Mouse (Mus musculus) kidney, postnatal 0 days (tissue): Measurements from ENCODE around the gene Gm21992. TPM values are rescaled to one million over a fixed set of nuclear protein-coding genes. Genes with fewer than 3 reads are reported as not detected.
A peak's percentile ranks its signal among the peaks of the same experiment; 100 is the strongest.

Experiments used
- ATAC-seq: fragments of 200-750 bp; cut with Nextera tagmentation; replicated peaks from 2 replicates; pipeline ENCODE4 v1.8.0; 2017; ENCODE audit warnings: low read depth, moderate number of reproducible peaks, moderate TSS enrichment, moderate library complexity; ENCODE audit not compliant: low FRiP score
- DNase-seq: peaks from one replicate; pipeline ENCODE4 v3.0.0-alpha.2; 2016; ENCODE audit warnings: low spot score
- H3K27ac ChIP-seq: fragments of 300-500 bp; sonication (generic); 2 replicates; pipeline ENCODE4 v1.5.1; 2014; ENCODE audit warnings: mild to moderate bottlenecking
- H3K27me3 ChIP-seq: fragments of 300-500 bp; sonication (generic); 2 replicates; pipeline ENCODE4 v1.6.1; 2014; ENCODE audit warnings: low read length, mixed read lengths; ENCODE audit not compliant: insufficient read depth
- H3K36me3 ChIP-seq: fragments of 300-500 bp; sonication (generic); 2 replicates; pipeline ENCODE4 v1.6.1; 2014; ENCODE audit warnings: low read length, mixed read lengths; ENCODE audit not compliant: insufficient read depth
- H3K4me1 ChIP-seq: fragments of 300-500 bp; sonication (generic); replicated peaks from 2 replicates; pipeline ENCODE4 v1.6.1; 2014; ENCODE audit warnings: antibody characterized with exemption, low read length, mixed read lengths; ENCODE audit not compliant: insufficient read depth
- H3K4me2 ChIP-seq: fragments of 300-500 bp; sonication (generic); 2 replicates; pipeline ENCODE4 v1.6.1; 2014; ENCODE audit warnings: mild to moderate bottlenecking, low read length, moderate library complexity, mixed read lengths
- H3K4me3 ChIP-seq: fragments of 300-500 bp; sonication (generic); replicated peaks from 2 replicates; pipeline ENCODE4 v1.5.1; 2014; ENCODE audit warnings: low read depth, low read length
- H3K9ac ChIP-seq: fragments of 300-500 bp; sonication (generic); 2 replicates; pipeline ENCODE4 v1.6.1; 2014; ENCODE audit warnings: low read depth, low read length
- H3K9me3 ChIP-seq: fragments of 300-500 bp; sonication (generic); replicated peaks from 2 replicates; pipeline ENCODE4 v1.6.1; 2016; ENCODE audit warnings: low read length, inconsistent platforms, mixed read lengths
- CTCF ChIP-seq: IDR thresholded peaks from 2 replicates; pipeline ENCODE4 v1.5.1; 2016; ENCODE audit warnings: antibody characterized with exemption, low read depth, mild to moderate bottlenecking, moderate library complexity
- WGBS: fragments of 180-500 bp; shearing (Covaris S2); extraction: QIAGEN DNeasy Blood & Tissue Kit; methylation state at CpG from one replicate; pipeline ENCODE4 v1.1.7; 2014; 5-methylcytosine and 5-hydroxymethylcytosine counted together
- polyA plus RNA-seq: library from polyadenylated mRNA; unstranded; fragments of >200 nt; fragmentation: Nextera tagmentation; extraction: Ambion mirVana; gene quantifications from 2 replicates; pipeline ENCODE4 v1.2.1, GENCODE M21; 2015

Gm21992 gene
- polyA plus RNA-seq, 1 experiment from 2014 or later: 24.4 TPM

DNA sequence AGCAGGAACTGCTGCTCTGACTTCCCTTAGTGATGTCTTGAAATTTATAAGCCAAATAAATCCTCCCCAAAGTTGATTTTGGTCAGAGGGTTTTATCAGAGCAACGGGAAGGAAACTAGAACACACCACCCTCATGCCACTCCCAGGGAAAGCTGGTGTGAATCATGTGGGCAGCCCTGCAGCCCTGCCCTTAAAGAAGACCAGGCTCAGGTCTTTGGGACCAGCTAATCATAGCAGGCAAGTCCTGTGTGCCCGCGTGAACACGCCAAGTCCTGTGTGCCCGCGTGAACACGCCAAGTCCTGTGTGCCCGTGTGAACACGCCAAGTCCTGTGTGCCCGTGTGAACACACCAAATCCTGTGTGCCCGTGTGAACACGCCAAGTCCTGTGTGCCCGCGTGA lies 94.7 kb downstream of the Gm21992 start:
- ATAC-seq: no peak
- Histone ChIP-seq H3K36me3 (no peaks in the 10 kb centered on the region), H3K4me2 (no peak overlapping the region), H3K9me3 (no peaks in the 10 kb centered on the region), H3K9ac (no peak overlapping the region), H3K4me3 (no peak overlapping the region), H3K4me1 (peaks cover 13% of the 10 kb centered on the region), H3K27ac (no peak overlapping the region), H3K27me3 (peaks cover 20% of the 10 kb centered on the region)
- WGBS: 97% methylated on average over 14 of the region's 14 CpGs
- TF ChIP-seq CTCF: no peak
- no peak for DNase-seq

DNA sequence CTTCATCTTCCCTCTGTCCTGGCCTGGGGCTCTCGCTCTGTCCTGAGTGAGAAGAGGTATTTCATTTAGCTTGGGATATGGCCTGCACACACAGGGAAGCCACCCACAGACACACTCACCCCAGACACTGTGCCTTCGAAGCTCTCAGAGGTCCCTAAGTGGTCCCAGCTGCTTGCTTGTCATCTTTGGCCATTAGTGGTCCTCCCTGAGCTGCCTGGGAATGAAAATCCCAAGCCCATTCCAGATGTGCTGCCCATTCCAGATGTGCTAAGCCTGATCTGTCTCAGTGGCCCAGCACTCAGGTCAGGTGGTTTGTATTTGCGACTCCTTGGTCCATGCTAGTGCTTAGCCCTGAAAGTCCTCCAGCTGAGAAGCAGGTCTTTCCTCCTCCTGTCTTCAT lies 97.5 kb downstream of the Gm21992 start:
- DNase-seq (no peak), ATAC-seq (no peak)
- Histone ChIP-seq H3K4me2 (no peak overlapping the region), H3K36me3 (no peaks in the 10 kb centered on the region), H3K4me3 (no peak overlapping the region), H3K9me3 (no peaks in the 10 kb centered on the region), H3K9ac (no peak overlapping the region), H3K4me1 (peaks cover 10% of the 10 kb centered on the region), H3K27me3 (peaks cover 38% of the 10 kb centered on the region), H3K27ac (no peak overlapping the region)
- TF ChIP-seq CTCF: no peak
- WGBS: 81% methylated on average over 3 of the region's 3 CpGs

DNA sequence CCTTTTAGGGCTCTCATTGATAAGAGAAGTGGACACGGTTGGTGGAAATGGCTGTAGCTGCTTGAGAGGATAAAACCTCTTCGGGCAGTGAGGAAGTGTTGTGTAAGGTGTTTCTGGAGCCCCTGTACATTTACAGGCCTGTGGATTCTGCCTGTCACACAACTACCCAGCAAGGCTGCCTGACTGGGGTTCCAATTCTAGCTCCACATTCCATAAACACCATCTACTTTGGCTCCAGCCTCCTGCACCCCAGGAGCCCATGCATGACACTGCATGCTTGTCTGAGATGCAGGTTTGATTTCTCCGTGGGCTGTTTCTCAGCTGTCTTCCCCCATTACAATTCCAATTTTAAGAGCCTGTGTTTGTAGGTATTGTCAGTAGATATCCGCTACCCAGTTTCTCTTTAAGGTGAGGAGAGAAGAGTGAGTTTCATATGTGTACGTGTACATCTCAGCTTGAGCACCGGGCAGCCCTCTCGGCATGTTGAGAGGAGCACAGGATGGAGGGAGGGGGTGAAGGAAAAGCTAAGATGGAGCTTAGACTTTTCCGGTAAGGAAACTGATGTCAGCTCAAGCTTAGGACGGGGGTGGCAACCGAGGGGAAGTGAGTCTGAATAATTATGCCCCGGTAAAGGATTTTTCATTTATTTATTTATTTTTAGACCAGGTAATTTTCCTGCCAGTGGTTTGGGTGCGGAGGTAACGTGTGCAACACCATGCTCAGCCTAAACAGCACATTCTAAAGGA lies 98.5 kb downstream of the Gm21992 start:
- WGBS: 43% methylated on average over 13 of the region's 13 CpGs
- TF ChIP-seq CTCF: no peak
- Histone ChIP-seq H3K36me3 (no peaks in the 10 kb centered on the region), H3K4me2 (peak overlapping the region; percentile 94), H3K9ac (no peak overlapping the region), H3K4me1 (peaks cover 7% of the 10 kb centered on the region), H3K9me3 (no peaks in the 10 kb centered on the region), H3K4me3 (peak overlapping the region; percentile 51), H3K27ac (no peak overlapping the region), H3K27me3 (peaks cover 38% of the 10 kb centered on the region)
- DNase-seq: no peak
- no peak for ATAC-seq

DNA sequence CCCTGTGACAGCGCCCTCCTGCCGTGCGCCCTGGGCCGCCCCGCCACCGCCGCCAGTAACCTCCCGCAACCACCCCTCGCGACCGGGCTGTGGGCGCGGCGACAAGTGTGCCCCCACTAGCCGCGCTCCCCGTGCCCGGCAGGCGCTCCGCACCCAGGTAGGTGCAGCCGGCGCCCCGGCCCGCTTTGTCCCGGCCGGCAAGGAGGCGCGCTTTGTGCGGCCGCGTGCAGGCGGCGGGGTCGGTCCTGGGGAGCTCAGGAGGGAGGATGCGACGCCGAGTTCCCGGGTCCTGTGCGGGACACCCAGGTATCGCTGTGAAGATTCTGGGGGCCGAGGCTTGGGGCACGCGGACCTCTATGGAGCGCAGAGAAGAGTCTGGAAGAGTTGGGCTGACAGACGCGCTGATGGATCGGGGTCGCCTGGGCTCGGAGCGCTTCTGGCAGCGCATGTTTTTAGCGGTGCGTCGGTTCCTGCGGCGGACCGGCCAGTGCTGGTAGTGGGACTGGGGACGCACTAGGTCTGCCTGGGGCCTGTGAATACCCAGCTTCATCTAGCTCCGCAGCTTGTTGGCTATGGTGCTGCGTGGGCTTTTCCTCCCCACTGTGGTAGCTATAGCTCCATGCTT lies 99.1 kb downstream of the Gm21992 start:
- no peaks in the 10 kb centered on the region for H3K36me3 ChIP-seq
- H3K27me3 ChIP-seq: peaks cover 38% of the 10 kb centered on the region
- H3K9me3 ChIP-seq: no peaks in the 10 kb centered on the region
- peak; percentile 34 for DNase-seq
- H3K4me3 ChIP-seq: peak overlapping the region; percentile 51
- ATAC-seq: no peak
- H3K4me1 ChIP-seq: peaks cover 7% of the 10 kb centered on the region
- H3K9ac ChIP-seq: peak overlapping the region; percentile 35; the same call in 1 of the 2 replicates
- WGBS: under 1% methylated on average over 60 of the region's 60 CpGs
- no peak for TF ChIP-seq CTCF
- H3K27ac ChIP-seq: no peak overlapping the region
- H3K4me2 ChIP-seq: peak overlapping the region; percentile 94

DNA sequence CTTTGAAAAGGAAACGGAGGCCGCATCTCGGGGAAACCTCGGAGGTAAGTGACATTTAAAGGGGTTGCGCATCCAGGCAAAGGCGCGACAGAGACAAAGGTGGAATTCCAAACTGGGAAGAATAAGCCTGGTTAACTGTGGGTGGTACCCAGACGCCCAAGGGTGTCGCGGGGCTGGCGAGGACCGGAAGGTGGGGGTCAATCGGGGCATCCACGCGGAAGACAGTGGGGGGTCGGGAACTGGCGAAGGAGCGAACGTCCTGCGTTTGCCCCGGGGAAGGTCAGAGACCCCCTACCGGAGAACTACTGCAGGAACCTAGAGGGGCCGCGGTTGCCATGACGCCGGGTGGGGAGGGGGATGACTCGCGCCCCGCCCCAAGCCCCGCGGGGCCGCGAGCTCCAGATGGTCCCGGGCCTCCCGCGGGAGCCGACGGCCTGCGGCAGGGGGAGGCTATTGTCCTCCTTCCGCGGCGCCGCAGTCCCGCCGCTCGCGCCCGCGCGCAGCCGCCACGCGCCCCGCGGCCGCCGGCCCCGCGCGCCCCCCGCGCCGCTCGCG lies 99.7 kb downstream of the Gm21992 start:
- peaks cover 7% of the 10 kb centered on the region for H3K4me1 ChIP-seq
- H3K4me2 ChIP-seq: peak overlapping the region; percentile 94
- H3K27ac ChIP-seq: no peak overlapping the region
- 1% methylated on average over 45 of the region's 65 CpGs for WGBS
- H3K9me3 ChIP-seq: no peaks in the 10 kb centered on the region
- peak overlapping the region; percentile 51 for H3K4me3 ChIP-seq
- peak overlapping the region; percentile 35; the same call in 1 of the 2 replicates for H3K9ac ChIP-seq
- H3K27me3 ChIP-seq: peaks cover 38% of the 10 kb centered on the region
- no peaks in the 10 kb centered on the region for H3K36me3 ChIP-seq
- ATAC-seq (peak; percentile 61; the same call in 1 of the 2 replicates), DNase-seq (no peak)
- no peak for TF ChIP-seq CTCF

DNA sequence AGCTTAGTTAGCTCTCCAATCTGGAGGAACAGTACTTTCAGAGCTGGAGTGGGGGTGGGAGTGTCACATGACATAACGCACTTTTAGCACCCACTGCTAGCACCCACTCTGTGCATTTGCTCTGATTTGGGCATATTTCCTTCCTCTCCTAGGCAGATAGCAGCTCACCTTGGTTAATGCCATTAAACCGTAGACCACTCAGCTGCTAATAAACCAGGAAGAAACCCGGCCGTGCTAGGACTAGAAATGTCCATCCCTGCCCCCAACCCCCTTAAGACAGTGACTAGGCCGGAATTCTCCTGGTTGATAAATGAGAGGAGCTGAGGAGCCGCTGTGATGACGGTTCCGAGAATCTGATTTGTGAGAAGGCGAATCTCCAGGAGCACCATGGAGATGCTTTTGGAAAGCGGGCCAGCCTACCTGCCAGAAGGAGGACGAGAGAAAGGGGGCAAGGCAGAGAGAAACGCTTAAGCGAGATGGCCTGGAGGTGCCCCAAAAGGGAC lies 100.3 kb downstream of the Gm21992 start, which contains the start of gene Sptbn2:
TSS of gene Sptbn2 (plus strand) at position 70 of the 503 bp plus-strand sequence.
- Histone ChIP-seq H3K4me3 (peak within 1 kb of the TSS; percentile 51), H3K27me3 (peaks cover 38% of the 10 kb centered on the region), H3K4me1 (peaks cover 7% of the 10 kb centered on the region), H3K4me2 (peak within 1 kb of the TSS; percentile 94), H3K36me3 (no peaks in the 10 kb centered on the region), H3K9me3 (no peaks in the 10 kb centered on the region), H3K9ac (peak within 1 kb of the TSS; percentile 35; the same call in 1 of the 2 replicates), H3K27ac (no peak within 1 kb of the TSS)
- DNase-seq (no peak), ATAC-seq (no peak)
- WGBS: 15% methylated on average over 13 of the region's 13 CpGs
- TF ChIP-seq CTCF: no peak
